Mouse (Mus musculus): ENCODE measurements around the gene Olfr1392.

Gene Olfr1392

DNA sequence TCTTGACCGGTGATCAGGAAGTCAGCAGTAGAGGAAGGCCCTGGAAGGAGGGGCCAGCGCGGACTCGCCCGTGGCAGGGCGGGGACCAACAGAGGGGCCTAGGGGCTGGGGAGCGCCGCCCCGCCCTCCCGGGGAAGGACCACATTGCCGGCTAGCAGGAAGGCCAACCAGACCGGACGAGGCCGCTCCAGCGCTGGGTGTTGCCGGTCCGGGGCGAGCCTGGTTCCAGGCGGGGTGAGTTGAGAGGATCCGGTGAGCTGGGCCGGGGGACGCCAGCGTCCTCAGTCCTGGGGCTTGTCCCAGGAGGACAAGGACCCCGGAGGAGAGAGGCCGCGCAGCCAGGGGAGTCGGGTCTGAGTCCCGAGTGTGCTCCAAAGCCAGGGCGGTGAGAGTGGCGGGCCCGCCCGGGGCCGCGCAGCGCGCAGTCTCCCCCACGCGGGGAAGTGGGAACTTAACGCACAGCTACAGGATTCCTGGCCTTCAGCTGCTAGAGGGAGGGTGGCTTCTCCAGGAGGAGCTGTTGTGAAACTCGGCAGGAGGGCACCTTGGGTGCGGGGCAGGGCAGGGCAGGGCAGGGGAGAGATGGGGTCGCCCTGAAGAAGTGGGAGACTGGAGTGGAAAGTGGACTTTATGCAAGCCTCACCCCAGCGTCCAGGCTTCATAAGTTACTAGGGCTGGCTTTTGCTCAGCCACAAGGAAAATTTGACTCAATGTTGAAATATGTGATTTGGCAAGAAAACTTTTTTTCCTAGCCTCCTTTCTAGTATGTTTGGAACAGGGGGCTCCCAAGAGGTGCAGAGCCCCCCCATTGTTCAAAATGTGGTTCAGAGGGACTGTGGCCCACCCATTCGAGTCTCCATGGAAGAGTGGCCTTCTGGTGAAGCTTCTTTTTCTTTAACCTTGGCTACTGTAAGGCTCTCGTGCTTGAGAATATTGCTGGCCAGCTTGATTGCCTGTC, 34.4 kb upstream of the Olfr1392 start:
- in situ Hi-C loops (cut with MboI, MseI): loop anchor here (10.0 kb wide), 2 partner anchors 774 to 944 kb away; partner anchors contain the start of gene Rnf130

- in situ Hi-C loops (cut with MboI, MseI): loop anchor here (10.0 kb wide), 2 partner anchors 773 to 943 kb away; partner anchors contain the start of gene Rnf130
Measured at GRCm38 (mm10) chr11:49251380-49251761, 33.7 kb upstream of the Olfr1392 start.

- in situ Hi-C loops (cut with MboI, MseI): loop anchor here (10.0 kb wide), 2 partner anchors 773 to 943 kb away; partner anchors contain the start of gene Rnf130
Measured at GRCm38 (mm10) chr11:49252048-49252447, 33.0 kb upstream of the Olfr1392 start.

DNA sequence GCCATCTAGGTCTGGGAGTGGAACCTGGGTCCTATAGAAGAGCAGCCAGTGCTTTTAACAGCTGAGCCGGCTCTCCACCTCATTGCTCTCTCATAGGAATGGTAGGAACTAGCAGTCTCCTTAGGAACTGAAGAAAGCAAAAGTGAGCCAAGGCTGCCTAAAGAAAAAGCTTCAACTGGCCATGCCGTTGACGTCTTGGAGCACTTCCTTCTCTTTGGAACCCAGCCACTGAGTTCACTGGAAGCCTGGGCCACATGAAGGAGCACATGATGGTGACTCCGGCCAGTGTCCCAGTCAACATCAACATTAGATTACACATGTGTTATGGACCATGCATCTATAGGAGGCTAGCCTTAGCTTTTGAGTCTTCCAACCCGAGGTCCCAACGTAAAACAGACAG, 32.0 kb upstream of the Olfr1392 start:
- in situ Hi-C loops (cut with MboI, MseI): loop anchor here (10.0 kb wide), 2 partner anchors 772 to 942 kb away; partner anchors contain the start of gene Rnf130

GRCm38 (mm10) chr11:49259296-49259695, 25.8 kb upstream of the Olfr1392 start:
- in situ Hi-C loops (cut with MboI, MseI): loop anchor here (10.0 kb wide), 2 partner anchors 766 to 936 kb away; partner anchors contain the start of gene Rnf130

- in situ Hi-C loops (cut with MboI, MseI): loop anchor here (5.0 to 10.0 kb wide), 3 partner anchors 58 to 935 kb away; partner anchors contain the start of genes Rnf130 and Zfp62
Measured at GRCm38 (mm10) chr11:49259829-49260228, 25.3 kb upstream of the Olfr1392 start.

GRCm38 (mm10) chr11:49260598-49261312, 24.3 kb upstream of the Olfr1392 start:
- in situ Hi-C loops (cut with MboI, MseI): loop anchor here (5.0 kb wide), 1 partner anchor 58 kb away; the partner anchor contains the start of gene Zfp62

GRCm38 (mm10) chr11:49261313-49261855, 23.7 kb upstream of the Olfr1392 start:
- in situ Hi-C loops (cut with MboI, MseI): loop anchor here (5.0 kb wide), 1 partner anchor 59 kb away; the partner anchor contains the start of gene Zfp62

GRCm38 (mm10) chr11:49262286-49262685, 22.8 kb upstream of the Olfr1392 start:
- in situ Hi-C loops (cut with MboI, MseI): loop anchor here (5.0 kb wide), 1 partner anchor 60 kb away; the partner anchor contains the start of gene Zfp62

- in situ Hi-C loops (cut with MboI, MseI): loop anchor here (5.0 kb wide), 1 partner anchor 61 kb away; the partner anchor contains the start of gene Zfp62
Measured at GRCm38 (mm10) chr11:49263149-49263548, 21.9 kb upstream of the Olfr1392 start.

DNA sequence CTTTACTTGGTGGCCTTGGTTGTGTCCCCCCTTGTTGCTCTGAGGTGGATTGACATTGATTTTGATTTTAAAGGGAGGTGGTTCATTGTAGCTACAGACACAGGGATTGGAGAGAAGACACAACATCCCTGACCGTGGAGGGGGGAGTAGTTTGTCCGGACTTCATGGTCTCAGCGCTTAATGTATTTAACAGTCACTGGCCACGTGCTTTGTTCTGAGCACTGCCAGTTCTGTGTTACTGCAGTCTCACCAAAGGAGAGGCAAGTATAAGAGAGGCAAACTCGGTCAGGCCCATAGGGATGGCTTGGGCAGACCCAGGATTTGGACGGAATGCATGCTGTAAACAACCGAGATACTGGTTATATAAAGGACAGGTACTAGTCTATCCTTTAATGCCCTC, 21.0 kb upstream of the Olfr1392 start:
- in situ Hi-C loops (cut with MboI, MseI): loop anchor here (5.0 kb wide), 1 partner anchor 62 kb away; the partner anchor contains the start of gene Zfp62

GRCm38 (mm10) chr11:49264622-49265021, 20.5 kb upstream of the Olfr1392 start:
- in situ Hi-C loops (cut with MboI, MseI): loop anchor here (5.0 kb wide), 2 partner anchors 62 to 392 kb away; partner anchors contain the start of genes Irgm1 and Zfp62

GRCm38 (mm10) chr11:49265101-49265500, 20.0 kb upstream of the Olfr1392 start:
- in situ Hi-C loops (cut with MboI, MseI): loop anchor here (5.0 kb wide), 1 partner anchor 393 kb away; the partner anchor contains the start of gene Irgm1

DNA sequence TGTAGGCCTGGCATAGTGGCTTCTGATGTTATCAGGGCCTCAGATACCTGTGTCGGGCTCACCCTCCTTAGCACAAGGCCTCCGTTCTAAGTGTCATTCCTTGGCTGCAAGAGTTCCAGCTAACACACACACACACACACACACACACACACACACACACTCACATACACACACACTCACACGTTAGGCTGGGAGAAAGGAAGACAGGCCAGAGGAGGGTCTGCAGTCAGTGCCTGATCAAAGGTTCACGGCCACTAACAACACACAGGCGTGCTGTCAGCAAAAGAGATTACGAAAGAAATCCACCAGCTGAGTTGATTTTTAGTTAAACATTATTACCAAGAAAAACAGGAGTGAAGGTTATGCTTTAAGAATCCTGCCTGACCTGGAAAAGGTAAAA, 18.4 kb upstream of the Olfr1392 start:
- in situ Hi-C loops (cut with MboI, MseI): loop anchor here (5.0 kb wide), 1 partner anchor 394 kb away; the partner anchor contains the start of gene Irgm1

GRCm38 (mm10) chr11:49267316-49267715, 17.8 kb upstream of the Olfr1392 start:
- in situ Hi-C loops (cut with MboI, MseI): loop anchor here (5.0 kb wide), 1 partner anchor 395 kb away; the partner anchor contains the start of gene Irgm1

DNA sequence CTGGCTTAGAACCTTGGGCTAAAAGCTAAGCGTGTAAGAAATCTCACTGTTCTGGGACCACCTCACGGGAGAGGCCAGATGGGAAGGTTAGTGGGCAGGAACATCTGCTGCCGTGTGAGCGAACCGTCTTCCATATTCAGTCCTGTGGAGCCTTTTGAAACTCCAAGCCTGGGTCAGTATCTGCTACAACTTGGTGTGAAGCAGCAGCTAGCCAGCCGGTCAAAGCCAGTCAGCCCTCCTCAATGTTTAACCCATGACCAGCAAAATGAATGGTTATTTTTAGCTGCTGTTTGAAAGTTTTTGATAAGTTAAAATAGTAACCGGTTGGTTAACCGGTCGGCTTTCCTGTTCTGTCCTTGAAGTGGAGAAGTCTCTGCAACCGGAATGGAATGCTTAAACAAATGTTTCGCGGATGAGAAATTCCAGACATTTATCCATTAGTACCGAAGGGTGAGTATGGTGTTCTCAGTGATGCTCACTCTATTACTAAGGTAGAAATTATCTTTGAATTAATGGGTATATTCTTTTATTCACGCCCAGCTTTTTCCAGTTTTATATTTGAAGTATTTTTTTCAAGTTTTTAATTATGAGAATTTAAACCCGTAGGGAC, 17.0 kb upstream of the Olfr1392 start:
- in situ Hi-C loops (cut with MboI, MseI): loop anchor here (5.0 kb wide), 1 partner anchor 396 kb away; the partner anchor contains the start of gene Irgm1

DNA sequence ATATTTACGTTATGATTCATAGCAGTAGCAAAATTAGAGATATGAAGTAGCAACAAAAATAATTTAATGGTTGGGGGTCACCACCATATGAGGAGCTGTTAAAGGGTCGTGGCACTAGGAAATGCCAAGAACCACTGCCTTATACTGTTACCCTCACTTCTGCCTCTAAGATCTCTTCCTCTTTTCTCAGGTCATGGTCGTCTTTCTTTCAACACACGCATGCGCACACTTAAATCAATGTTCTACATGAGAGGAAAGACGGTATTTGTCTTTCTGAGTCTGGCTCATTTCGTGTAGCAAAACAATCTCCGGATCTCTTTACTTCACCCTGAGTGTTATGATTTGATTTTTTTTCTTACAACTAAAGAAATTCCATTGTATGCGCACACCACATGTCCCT, 15.3 kb upstream of the Olfr1392 start:
- in situ Hi-C loops (cut with MboI, MseI): loop anchor here (5.0 kb wide), 1 partner anchor 397 kb away; the partner anchor contains the start of gene Irgm1

- in situ Hi-C loops (cut with MboI, MseI): no loop called here
Measured at GRCm38 (mm10) chr11:49270368-49270767, 14.7 kb upstream of the Olfr1392 start.

DNA sequence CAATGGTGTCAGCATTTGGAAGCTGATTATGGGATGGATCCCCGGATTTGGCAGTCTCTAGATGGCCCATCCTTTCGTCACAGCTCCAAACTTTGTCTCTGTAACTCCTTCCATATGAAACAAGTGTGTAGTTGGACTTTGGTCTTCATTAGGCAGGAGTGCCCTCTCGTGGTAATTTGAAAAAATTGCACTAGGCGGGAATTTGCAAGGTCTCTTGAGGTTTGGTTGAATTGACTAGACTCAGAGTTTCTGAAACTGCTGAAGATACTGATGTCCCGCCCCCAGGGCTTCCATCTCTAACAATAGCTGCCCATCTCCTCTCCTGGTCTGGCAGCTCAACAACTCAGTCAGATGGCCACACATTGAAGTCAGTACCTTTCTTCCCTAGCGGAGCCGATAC, 13.7 kb upstream of the Olfr1392 start:
- in situ Hi-C loops (cut with MboI, MseI): no loop called here

DNA sequence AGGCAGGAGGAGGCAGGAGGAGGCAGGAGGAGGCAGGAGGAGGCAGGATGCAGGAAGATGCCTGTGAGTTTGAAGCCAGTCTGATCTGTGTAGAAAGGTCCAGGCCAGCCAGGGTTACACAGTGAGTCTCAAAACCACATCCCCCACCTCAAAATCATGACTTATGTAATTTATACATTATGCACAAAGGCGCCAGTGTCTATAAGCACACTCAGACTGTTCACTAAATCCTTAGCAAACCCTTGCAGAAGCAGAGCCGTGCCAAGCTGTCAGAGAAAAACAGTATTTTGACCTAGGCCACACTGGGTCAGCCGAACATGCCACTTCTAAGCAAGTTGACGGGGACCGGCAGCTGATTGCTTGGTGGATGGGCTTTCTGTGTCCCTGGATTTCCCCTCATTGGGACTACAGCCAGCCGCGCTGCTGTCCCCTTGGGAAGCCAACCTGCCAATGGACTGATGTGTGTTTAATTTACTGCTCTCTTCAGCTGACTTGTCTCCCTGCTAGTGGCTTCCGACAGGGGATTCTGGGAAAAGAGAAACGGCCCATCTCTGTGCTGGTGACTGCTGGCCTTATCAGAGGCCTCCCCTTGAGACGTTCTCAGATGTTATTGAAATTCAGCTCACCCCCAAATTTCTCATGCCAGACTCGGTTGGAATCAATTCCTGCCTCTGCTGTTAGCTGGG, 11.1 kb upstream of the Olfr1392 start:
- in situ Hi-C loops (cut with MboI, MseI): no loop called here

All from T-helper 2 cell (primary cell).